Mouse (Mus musculus) cerebellum, adult 11 months (tissue): ENCODE results near the gene Abcg8.

Experiments
- DNase-seq: peaks from one replicate; pipeline ENCODE4 v3.0.0; 2022

The Abcg8 gene

DNA sequence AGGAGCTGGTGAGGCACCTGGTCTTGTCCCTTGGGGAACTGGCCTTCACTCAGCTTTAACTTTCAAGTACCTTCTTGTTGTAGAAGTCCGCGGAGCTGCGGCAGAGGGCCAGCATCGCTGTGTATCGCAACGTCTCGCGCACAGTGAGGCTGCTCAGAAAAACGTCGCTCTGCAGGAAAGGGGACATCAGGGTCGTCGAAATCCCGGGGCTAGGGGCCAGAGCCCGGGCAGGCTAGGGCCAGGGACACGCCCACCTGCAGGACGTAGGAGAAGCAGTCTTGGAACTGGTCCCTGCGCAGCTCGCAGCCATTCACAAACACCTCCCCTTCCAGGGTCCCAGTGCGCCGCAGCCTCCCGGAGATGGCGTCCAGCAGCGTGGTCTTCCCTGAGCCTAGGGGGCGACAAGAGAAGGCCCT lies at the start of gene Abcg8:
Gene Abcg8, plus strand, starts transcription at position 352 of the 416 bp plus-strand sequence.
- no peak for DNase-seq

DNA sequence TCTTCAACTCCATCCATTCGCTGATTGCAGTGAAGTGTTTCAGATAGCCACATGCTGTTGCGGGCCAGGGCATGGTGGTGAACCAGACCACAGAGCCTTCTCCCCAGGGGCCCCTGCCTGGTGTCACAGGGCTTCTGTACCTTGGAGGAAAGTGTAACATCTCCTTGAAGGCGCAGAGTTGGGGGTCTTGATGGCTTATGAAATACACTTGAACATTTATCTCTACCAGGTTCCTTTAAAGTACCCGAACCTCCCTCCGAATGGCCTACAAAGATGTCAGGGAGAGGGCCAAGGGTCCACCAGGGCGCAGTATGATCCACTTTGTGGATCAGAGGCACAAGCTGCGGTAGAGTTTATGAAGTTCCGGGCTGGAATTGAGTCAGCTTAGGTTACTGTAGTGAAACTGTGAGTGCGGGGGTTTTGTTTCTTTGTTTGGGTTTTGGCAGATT lies 49.2 kb upstream of the Abcg8 start:
- peak; percentile 25 for DNase-seq

- no peak for DNase-seq
Measured at GRCm38 (mm10) chr17:84627721-84628120, 48.4 kb upstream of the Abcg8 start.

DNA sequence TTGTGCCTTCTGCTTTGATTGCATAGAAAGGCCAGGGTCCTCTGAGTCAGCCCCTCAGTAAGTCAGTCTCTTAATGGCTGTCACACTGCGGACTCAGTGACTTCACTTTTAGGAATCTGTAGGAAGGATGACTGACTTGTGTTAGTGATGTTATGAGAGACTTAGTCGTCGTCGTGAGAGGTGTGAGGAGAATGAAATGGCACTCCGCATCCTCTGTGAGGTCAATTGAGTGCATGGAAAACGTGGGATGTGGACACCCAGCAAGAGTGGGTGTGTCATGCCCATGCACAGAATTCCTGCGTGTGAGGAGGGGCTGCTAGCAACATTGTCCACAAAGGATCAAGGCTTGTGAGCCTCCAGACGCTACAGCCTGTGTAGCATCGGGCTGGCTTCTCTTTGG lies 47.5 kb upstream of the Abcg8 start:
- no peak for DNase-seq

- no peak for DNase-seq
Measured at GRCm38 (mm10) chr17:84631836-84632235, 44.3 kb upstream of the Abcg8 start.

DNA sequence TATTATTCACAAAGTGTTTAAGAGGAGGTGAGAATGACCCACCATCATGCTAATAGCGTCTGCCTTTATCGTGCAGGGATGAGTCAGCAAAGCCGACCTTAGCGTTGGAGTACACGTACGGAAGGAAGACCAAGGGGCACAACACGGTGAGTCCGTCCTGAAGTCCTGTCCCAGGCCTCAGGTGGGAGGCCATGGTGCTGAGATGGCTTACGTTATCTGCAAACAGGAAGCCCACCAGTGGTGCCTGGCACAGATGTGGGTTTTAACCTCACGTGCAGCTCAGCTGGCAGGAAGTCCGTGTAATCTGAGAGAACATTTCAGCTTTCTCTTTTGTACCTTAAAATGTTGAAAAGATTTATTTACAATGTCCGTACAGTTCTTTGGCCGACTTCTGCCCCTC lies 42.7 kb upstream of the Abcg8 start:
- no peak for DNase-seq

DNA sequence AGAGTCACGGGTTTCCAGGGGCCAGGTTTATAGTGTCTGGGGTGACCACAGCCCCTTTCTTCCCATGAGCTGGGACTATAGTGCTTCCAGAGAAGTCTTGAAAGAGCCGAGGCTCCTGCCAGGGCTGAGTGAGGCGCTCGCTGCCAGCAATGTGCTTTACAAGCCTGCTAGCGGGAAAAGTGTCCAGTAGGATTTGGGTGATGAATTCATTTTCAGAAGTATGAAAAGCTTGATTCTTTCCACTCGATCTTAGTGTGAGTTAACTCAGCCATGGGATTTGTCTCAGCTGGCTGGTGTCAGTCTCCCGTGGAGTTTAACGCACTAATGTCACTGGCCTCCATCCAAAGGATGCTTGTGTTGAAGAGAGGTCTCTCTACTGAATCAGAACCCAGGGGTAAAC lies 39.8 kb upstream of the Abcg8 start:
- no peak for DNase-seq

- no peak for DNase-seq
Measured at GRCm38 (mm10) chr17:84637971-84638370, 38.1 kb upstream of the Abcg8 start.

GRCm38 (mm10) chr17:84639796-84640378 lies 36.2 kb upstream of the Abcg8 start:
- DNase-seq, result no peak

GRCm38 (mm10) chr17:84641893-84642292 lies 34.2 kb upstream of the Abcg8 start:
- DNase-seq, result no peak

GRCm38 (mm10) chr17:84642324-84642723 lies 33.8 kb upstream of the Abcg8 start:
- DNase-seq, result no peak

GRCm38 (mm10) chr17:84644292-84645050 lies 31.6 kb upstream of the Abcg8 start:
- no peak for DNase-seq

DNA sequence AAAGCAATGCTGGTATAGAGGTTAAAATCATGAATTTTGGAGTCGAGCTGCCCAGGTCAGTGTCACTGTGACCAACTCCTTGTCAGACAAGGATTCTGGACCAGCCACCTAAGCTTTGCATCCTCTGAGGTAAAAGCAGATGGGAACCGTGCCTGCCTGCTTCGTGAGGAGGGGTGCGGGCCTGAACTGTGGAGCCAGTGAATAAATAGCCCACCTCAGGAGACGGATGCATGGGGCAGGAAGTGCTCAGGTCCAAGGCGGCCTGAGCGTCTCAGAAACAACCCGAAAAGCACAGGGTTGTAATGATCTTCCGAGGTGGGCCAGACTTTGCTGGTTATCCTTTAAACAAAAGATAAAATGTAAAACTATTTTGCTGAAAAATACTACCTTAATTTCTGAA lies 31.0 kb upstream of the Abcg8 start:
- no peak for DNase-seq

DNA sequence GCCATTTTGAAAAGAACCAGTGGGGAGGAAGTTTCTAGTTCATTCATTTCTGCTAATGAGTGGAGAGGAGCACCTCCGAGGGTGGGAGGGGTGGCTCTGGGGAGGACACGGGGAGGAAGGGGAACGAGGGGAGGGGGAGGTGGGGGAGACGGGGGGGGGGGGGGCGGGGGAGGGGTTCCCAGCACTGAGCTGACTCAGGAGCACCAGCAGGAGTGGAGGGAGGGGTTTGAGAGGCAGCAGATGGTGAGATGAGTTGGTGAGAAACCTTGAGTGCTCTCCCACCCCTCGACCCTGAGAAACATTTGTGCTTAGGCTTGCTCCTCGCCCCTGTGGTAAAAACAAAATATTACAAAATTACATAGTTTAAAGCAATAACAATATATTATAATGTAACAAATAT lies 30.2 kb upstream of the Abcg8 start:
- no peak for DNase-seq

GRCm38 (mm10) chr17:84646477-84646876 lies 29.6 kb upstream of the Abcg8 start:
- DNase-seq, result no peak

DNA sequence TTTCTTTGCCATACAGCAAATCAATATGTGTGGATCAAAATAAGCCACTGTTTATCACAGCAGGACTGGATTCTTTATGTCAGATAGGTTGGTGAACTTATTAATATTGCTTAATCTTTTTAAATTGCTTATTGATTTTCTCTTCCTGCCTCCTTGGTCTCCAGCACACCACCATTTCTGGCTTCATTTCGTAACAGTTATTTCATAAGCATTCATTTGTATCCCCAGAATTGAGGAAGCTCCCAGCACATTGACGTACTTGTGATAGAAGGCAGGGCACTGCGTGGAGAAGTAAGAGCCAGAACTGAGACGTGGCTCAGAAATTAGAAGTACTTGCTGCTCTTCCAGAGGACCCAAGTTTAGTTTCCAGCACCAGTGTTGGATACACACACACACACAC lies 28.5 kb upstream of the Abcg8 start:
- no peak for DNase-seq

DNA sequence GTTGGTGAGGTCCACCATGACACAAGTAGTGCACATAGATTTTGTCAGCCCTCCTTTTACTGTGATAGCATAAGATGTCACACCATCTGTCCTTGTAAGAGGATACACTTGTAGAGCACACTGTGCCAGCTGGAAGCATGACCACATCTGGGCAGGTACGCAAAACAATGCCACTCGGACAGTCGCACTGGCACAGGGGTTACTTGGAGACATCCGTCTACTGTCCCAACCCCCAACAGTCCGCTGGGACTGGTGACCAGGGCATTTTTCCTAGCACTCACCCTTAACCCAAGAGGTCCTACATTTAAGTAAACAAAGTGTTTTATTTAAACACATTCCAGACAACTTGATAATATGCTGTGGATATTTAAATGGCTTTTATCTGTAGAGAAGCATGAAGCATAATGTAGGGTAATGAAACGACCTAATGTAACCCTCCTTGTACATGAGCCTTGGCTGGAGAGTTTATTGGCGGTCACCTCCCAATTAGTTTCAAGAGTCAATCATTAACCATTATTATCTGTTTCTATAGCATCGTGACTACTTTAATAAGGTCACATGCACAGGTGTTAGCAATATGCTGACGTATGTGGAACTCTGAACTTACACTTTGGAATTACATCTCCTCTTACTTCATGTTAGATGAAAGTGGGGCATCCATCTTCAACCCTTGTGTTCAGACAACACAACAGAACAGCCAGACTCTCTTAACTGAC lies 25.6 kb upstream of the Abcg8 start:
- no peak for DNase-seq

DNA sequence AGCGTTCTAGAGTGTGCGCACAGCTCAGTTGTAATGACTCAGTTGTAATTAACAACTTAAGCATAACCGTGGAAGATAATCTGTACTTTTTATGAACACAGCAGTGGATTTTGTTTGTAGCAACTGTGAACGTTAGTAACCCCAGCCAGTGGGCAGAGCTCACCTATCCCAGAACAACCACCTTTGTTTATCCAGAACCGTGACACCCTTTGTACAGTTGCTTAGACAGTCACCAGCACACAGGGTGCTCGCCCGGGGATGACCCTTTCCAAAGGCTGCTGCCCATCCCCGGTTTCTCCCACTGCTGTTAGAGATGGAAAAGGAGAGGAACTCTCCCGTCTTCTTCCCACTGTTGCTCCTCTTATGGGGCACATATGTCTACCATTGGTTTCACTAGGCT lies 22.6 kb upstream of the Abcg8 start:
- no peak for DNase-seq

GRCm38 (mm10) chr17:84656205-84656604 lies 19.9 kb upstream of the Abcg8 start:
- no peak for DNase-seq

GRCm38 (mm10) chr17:84656653-84657421 lies 19.3 kb upstream of the Abcg8 start:
- DNase-seq, result no peak

GRCm38 (mm10) chr17:84657422-84657732 lies 18.7 kb upstream of the Abcg8 start:
- DNase-seq, result no peak

DNA sequence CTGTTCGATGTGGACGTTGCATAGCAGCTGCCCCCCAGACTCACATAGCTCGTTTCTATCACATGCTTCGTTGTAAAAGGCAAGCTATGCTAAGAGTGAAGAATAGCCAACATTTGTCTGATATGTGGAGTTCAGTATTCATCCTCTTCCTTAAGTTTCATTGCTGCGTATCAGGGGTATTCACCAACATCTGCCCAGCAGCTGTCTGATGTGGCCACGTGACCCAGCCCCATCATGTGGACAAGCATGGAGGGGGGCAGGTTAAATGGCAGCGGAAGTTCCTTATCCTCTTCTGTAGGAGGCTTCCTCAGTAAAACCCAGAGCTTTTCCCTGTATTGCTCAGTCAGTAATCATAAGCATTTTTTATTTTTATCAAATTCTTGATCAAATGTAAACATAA lies 18.3 kb upstream of the Abcg8 start:
- DNase-seq, result no peak

DNA sequence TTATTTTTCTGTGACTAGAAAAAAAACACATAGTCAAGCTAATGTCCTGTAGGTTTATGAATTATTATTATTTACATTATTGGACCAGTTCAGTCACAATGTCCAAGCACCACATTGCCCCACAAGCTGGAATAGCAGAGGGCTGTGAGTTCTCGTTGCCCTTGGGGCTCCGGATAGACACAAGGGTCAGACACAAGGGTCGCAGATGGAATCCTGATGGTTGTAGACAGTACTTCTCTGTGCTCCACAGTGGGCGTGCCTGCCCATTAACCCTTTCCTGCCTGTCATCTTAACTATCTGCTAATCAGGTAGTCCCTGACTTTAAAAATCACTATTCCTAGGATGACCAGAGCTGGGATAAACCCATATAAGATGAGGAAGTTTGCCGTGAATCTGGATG lies 17.9 kb upstream of the Abcg8 start:
- DNase-seq, result no peak

- no peak for DNase-seq
Measured at GRCm38 (mm10) chr17:84658951-84659350, 17.2 kb upstream of the Abcg8 start.
